Mouse (Mus musculus) layer of hippocampus, adult 2 months (tissue): ENCODE data around the gene Nr1d1. TPM values are rescaled to one million over a fixed set of nuclear protein-coding genes. Genes with fewer than 3 reads are reported as not detected.
A peak's percentile ranks its signal among the peaks of the same experiment; 100 is the strongest.

Experiments
- DNase-seq, 2 experiments: peaks; one replicate each; pipeline ENCODE4 v3.0.0; 2022; ENCODE audit warnings: low spot score in 2 of 2
- H3K27ac ChIP-seq: fragments of 200-600 bp; 2 replicates; pipeline ENCODE4 v1.8.1; 2022
- H3K4me3 ChIP-seq: fragments of 200-600 bp; 2 replicates; pipeline ENCODE4 v1.8.1; 2022; ENCODE audit warnings: mild to moderate bottlenecking
- CTCF ChIP-seq: fragments of 200-600 bp; conservative IDR thresholded peaks from 2 replicates; pipeline ENCODE4 v1.8.1; 2022; ENCODE audit warnings: antibody characterized with exemption, mild to moderate bottlenecking, moderate library complexity
- total RNA-seq, 2 experiments: library from RNA; stranded (reverse); gene quantifications; 2 replicates each; pipeline ENCODE4 v1.2.3; 2021

The Nr1d1 gene
- total RNA-seq, 2 experiments from 2014 or later: 93.2 to 94.0 TPM

DNA sequence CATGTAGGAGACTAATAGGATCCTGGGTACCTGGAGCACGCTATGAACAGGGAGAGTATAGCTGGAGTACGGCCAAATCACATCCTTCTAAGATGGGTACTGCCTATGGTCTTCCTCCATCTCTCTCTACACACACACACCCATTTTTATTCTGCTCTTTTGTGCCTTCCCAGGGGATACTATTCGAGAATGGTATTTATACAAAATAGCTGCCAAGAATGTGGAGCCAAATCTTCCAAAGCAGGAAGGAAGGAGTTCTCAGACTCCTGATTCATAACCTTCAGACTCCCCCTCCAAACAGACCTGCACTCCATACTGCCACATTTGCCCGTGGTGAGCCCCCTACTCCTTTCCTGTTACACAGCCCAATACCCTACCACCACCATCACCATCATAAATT, 44.4 kb downstream of the Nr1d1 start:
- TF ChIP-seq CTCF: no peak
- DNase-seq: no peak
- no peak overlapping the region for H3K4me3 ChIP-seq
- peak overlapping the region; percentile 90 for H3K27ac ChIP-seq

- H3K4me3 ChIP-seq: peak within 1 kb of the TSS; percentile 83
- peak within 1 kb of the TSS; percentile 90 for H3K27ac ChIP-seq
- no peak for TF ChIP-seq CTCF
- peak; percentile 85 to 93 for DNase-seq
Measured at GRCm38 (mm10) chr11:98729119-98729588, 46.0 kb downstream of the Nr1d1 start, which contains the start of gene Med24. Gene Med24 (minus strand): TSS chr11:98729435.

- TF ChIP-seq CTCF: no peak
- H3K4me3 ChIP-seq: no peak overlapping the region
- DNase-seq: no peak
- no peak overlapping the region for H3K27ac ChIP-seq
Measured at GRCm38 (mm10) chr11:98725926-98726506, 49.1 kb downstream of the Nr1d1 start.

GRCm38 (mm10) chr11:98723098-98723497, 52.0 kb downstream of the Nr1d1 start:
- no peak for TF ChIP-seq CTCF
- DNase-seq: no peak
- H3K4me3 ChIP-seq: no peak overlapping the region
- H3K27ac ChIP-seq: peak overlapping the region; percentile 74; the same call in 1 of the 2 replicates

GRCm38 (mm10) chr11:98721458-98722226, 53.5 kb downstream of the Nr1d1 start:
- no peak overlapping the region for H3K4me3 ChIP-seq
- no peak for DNase-seq
- peak; percentile 80 for TF ChIP-seq CTCF
- H3K27ac ChIP-seq: peak overlapping the region; percentile 74

DNA sequence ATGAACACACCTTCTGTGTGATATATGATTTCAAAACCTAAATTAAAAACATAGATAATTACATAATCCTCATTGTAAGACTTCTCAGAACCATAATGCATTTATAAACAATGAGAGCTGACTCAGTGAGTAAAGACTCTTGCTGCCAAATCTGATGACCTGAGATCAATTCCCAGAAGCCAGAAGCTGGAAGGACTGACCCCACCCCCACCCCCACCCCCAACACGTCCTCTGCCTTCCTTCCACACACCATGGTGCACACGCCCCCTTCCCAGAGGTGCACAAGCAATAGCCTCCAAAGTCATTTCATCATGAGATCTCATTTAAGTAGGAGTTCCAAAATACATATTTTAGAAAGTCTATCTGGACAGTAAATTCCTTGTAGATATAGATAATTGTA, 54.4 kb downstream of the Nr1d1 start:
- H3K4me3 ChIP-seq: no peak overlapping the region
- no peak for TF ChIP-seq CTCF
- no peak for DNase-seq
- H3K27ac ChIP-seq: peak overlapping the region; percentile 74

Other genes with a start within 250 kb of the Nr1d1 start
- gene Ikzf3, start 229.3 kb downstream of the Nr1d1 start, total RNA-seq: under 1 TPM in 1 of 2 experiments, not detected in 1; 0.20 TPM
- gene Zpbp2, start 224.2 kb downstream of the Nr1d1 start, total RNA-seq: not detected
- 10 to 100 TPM; 51.1 to 55.8 TPM for gene Ormdl3, start 188.0 kb downstream of the Nr1d1 start, total RNA-seq
- not detected for gene Lrrc3c, start 177.0 kb downstream of the Nr1d1 start, total RNA-seq
- gene Gm12355, start 149.7 kb downstream of the Nr1d1 start, total RNA-seq: 10 to 100 TPM; 11.4 to 11.5 TPM
- not detected for gene Gsdma3, start 149.0 kb downstream of the Nr1d1 start, total RNA-seq
- gene Gsdma2, start 128.6 kb downstream of the Nr1d1 start, total RNA-seq: not detected
- gene Gsdma, start 111.0 kb downstream of the Nr1d1 start, total RNA-seq: not detected
- 100 to 1,000 TPM; 123 to 125 TPM for gene Psmd3, start 92.8 kb downstream of the Nr1d1 start, total RNA-seq
- not detected for gene Csf3, start 74.1 kb downstream of the Nr1d1 start, total RNA-seq
- gene Med24, start 45.9 kb downstream of the Nr1d1 start, total RNA-seq: 100 to 1,000 TPM; 146 to 148 TPM
- 1,000 to 10,000 TPM in 1 of 2 experiments, 100 to 1,000 TPM in 1; 996 to 1,082 TPM for gene Thra, start 34.7 kb downstream of the Nr1d1 start, total RNA-seq
- 100 to 1,000 TPM; 168 to 178 TPM for gene Msl1, start 20.2 kb upstream of the Nr1d1 start, total RNA-seq
- 10 to 100 TPM; 61.0 to 62.1 TPM for gene Casc3, start 29.6 kb upstream of the Nr1d1 start, total RNA-seq
- gene Rapgefl1, start 61.5 kb upstream of the Nr1d1 start, total RNA-seq: 100 to 1,000 TPM; 213 to 240 TPM
- gene Wipf2, start 88.3 kb upstream of the Nr1d1 start, total RNA-seq: 10 to 100 TPM; 68.6 to 70.9 TPM
- gene Cdc6, start 132.5 kb upstream of the Nr1d1 start, total RNA-seq: under 1 TPM; 0.52 to 0.64 TPM
- 10 to 100 TPM; 15.4 to 19.0 TPM for gene Rara, start 152.5 kb upstream of the Nr1d1 start, total RNA-seq
- gene Gjd3, start 207.7 kb upstream of the Nr1d1 start, total RNA-seq: 1 to 10 TPM; 1.3 to 2.0 TPM
- gene Top2a, start 248.9 kb upstream of the Nr1d1 start, total RNA-seq: 1 to 10 TPM; 1.7 to 3.0 TPM